Mouse (Mus musculus): ENCODE results near the gene Mnat1. TPM values are rescaled to one million over a fixed set of nuclear protein-coding genes. Genes with fewer than 3 reads are reported as not detected.

The Mnat1 gene
- polyA plus RNA-seq, 2 experiments: 31.2 to 44.7 TPM

DNA sequence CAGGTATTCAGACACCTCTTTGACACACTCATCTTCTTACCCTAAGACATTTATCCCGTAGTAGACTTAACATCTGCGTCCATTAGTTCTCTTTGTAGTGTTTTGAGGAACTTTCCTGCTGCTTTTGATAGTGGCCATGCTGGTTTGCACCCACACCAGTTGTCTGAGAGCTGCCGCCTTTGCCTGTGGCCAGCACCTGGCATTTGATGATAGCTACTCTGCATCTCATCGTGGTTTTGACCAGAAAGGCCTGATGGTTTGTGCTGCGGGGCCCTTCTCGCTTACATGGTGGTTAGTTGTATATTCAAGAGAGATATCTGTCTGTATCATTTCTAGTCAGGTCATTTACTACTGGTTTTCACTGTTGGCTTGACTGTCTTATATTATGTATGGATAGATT lies 73.8 kb downstream of the Mnat1 start:
- DNase-seq (ENCODE audit: low spot score) (no peak), ATAC-seq (ENCODE audit: low FRiP score, low read depth) (no peak)
- 89% methylated on average over 6 of the region's 6 CpGs for WGBS

DNA sequence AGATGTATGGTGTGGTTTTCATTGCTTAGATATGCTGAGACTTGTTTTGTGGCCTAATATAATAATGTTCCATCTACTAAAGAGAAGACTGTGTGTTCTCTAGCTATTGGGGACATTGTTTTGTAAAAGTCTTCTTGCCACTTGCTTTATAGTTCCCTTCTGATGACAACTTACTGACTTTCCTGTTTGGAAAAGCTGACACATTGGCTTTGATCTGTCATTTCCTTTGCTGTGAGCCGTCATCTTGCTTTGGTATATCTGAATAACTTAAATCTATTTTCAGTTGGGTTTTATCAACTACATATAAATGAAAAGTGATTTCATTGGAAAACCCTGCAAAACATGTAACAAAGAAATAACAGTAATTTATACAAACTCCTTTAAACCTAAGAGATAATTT lies 74.9 kb downstream of the Mnat1 start:
- Histone ChIP-seq H3K27ac (replicated peaks; ENCODE audit: low read depth, low read length) (no peak overlapping the region), H3K36me3 (ENCODE audit: control insufficient read depth, insufficient read depth, low read length) (no peaks in the 10 kb centered on the region; the same call in 1 of the 2 replicates), H3K4me2 (replicated peaks; ENCODE audit: low read depth, low read length, severe bottlenecking) (no peak overlapping the region), H3K4me3 (replicated peaks; ENCODE audit: low read length) (no peak overlapping the region), H3K4me1 (ENCODE audit: control insufficient read depth, insufficient read depth, low read length) (peaks cover 8% of the 10 kb centered on the region), H3K27me3 (ENCODE audit: control insufficient read depth, insufficient read depth, low read length) (no peaks in the 10 kb centered on the region), H3K9me3 (ENCODE audit: control insufficient read depth, low read length) (no peaks in the 10 kb centered on the region), H3K9ac (ENCODE audit: low read depth, low read length, severe bottlenecking) (no peak overlapping the region)
- no peak for ATAC-seq (ENCODE audit: low FRiP score, low read depth)
- 52% methylated on average over 1 of the region's 1 CpGs for WGBS
- no peak for DNase-seq (ENCODE audit: low spot score)
- no peak for TF ChIP-seq POLR2A (IDR thresholded peaks at IDR 0.05; ENCODE audit: borderline replicate concordance, extremely low read depth, insufficient read depth, insufficient read length)

More for the DNA sequence above, 73.8 kb downstream of the Mnat1 start:
- no peak for TF ChIP-seq POLR2A (IDR thresholded peaks at IDR 0.05; ENCODE audit: borderline replicate concordance, extremely low read depth, insufficient read depth, insufficient read length)
- no peak overlapping the region for H3K4me2 ChIP-seq (replicated peaks; ENCODE audit: low read depth, low read length, severe bottlenecking)
- H3K27me3 ChIP-seq (ENCODE audit: control insufficient read depth, insufficient read depth, low read length): no peaks in the 10 kb centered on the region
- H3K4me3 ChIP-seq (replicated peaks; ENCODE audit: low read length): no peak overlapping the region
- peaks cover 8% of the 10 kb centered on the region for H3K4me1 ChIP-seq (ENCODE audit: control insufficient read depth, insufficient read depth, low read length)
- H3K9me3 ChIP-seq (ENCODE audit: control insufficient read depth, low read length): no peaks in the 10 kb centered on the region
- no peak overlapping the region for H3K27ac ChIP-seq (replicated peaks; ENCODE audit: low read depth, low read length)
- no peaks in the 10 kb centered on the region; the same call in 1 of the 2 replicates for H3K36me3 ChIP-seq (ENCODE audit: control insufficient read depth, insufficient read depth, low read length)
- H3K9ac ChIP-seq (ENCODE audit: low read depth, low read length, severe bottlenecking): no peak overlapping the region

DNA sequence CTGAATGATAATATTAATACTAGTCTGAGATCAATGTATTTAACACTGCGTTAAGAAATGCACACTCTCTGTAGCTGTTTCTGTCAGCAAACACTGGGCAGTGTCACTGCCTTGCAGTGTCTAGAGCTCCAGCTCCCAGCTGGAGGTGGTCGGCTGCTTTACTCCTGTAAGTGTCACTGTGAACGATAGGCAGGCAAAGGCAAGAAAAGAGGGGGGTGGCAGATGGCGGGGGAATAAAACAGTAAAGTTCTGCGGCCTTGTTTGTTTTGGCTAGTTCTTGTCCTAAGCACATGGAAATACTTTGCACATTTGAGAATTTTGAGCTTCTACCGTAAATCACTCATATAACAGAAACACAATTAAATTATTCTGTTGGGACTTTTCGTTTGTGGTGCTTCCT lies 75.9 kb downstream of the Mnat1 start:
- H3K36me3 ChIP-seq (ENCODE audit: control insufficient read depth, insufficient read depth, low read length): no peaks in the 10 kb centered on the region; the same call in 1 of the 2 replicates
- no peak overlapping the region for H3K9ac ChIP-seq (ENCODE audit: low read depth, low read length, severe bottlenecking)
- H3K27me3 ChIP-seq (ENCODE audit: control insufficient read depth, insufficient read depth, low read length): no peaks in the 10 kb centered on the region
- H3K4me1 ChIP-seq (ENCODE audit: control insufficient read depth, insufficient read depth, low read length): peaks cover 8% of the 10 kb centered on the region
- no peak for TF ChIP-seq POLR2A (IDR thresholded peaks at IDR 0.05; ENCODE audit: borderline replicate concordance, extremely low read depth, insufficient read depth, insufficient read length)
- H3K9me3 ChIP-seq (ENCODE audit: control insufficient read depth, low read length): no peaks in the 10 kb centered on the region
- 30% methylated on average over 7 of the region's 7 CpGs for WGBS
- DNase-seq (ENCODE audit: low spot score) (peak; percentile 35), ATAC-seq (ENCODE audit: low FRiP score, low read depth) (no peak)
- no peak overlapping the region for H3K27ac ChIP-seq (replicated peaks; ENCODE audit: low read depth, low read length)
- H3K4me2 ChIP-seq (replicated peaks; ENCODE audit: low read depth, low read length, severe bottlenecking): no peak overlapping the region
- H3K4me3 ChIP-seq (replicated peaks; ENCODE audit: low read length): no peak overlapping the region

DNA sequence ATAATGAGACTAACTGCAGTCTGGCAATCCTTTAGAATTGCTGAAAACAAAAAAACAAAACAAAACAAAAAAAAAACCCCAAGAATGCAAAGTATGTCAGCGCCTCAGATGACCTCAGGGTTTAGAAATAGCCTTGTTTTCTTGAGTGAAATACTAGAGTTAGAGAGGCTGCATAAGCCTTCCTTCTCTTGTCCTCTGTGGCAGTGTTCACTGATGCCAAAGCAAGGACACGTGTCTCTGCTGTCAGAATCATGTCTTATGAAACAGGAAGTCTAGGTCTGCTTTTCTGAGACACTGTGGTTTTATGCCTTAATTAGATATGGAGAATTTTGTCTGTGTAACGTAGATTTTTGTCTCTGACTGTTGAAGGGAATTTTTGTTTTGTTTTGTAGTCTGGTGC lies 78.1 kb downstream of the Mnat1 start:
- DNase-seq (ENCODE audit: low spot score): no peak
- Histone ChIP-seq H3K27ac (replicated peaks; ENCODE audit: low read depth, low read length) (no peak overlapping the region), H3K4me3 (replicated peaks; ENCODE audit: low read length) (no peak overlapping the region), H3K4me1 (ENCODE audit: control insufficient read depth, insufficient read depth, low read length) (peaks cover 10% of the 10 kb centered on the region), H3K9me3 (ENCODE audit: control insufficient read depth, low read length) (no peaks in the 10 kb centered on the region), H3K9ac (ENCODE audit: low read depth, low read length, severe bottlenecking) (no peak overlapping the region), H3K27me3 (ENCODE audit: control insufficient read depth, insufficient read depth, low read length) (no peaks in the 10 kb centered on the region), H3K4me2 (replicated peaks; ENCODE audit: low read depth, low read length, severe bottlenecking) (no peak overlapping the region), H3K36me3 (ENCODE audit: control insufficient read depth, insufficient read depth, low read length) (no peaks in the 10 kb centered on the region)
- TF ChIP-seq POLR2A (IDR thresholded peaks at IDR 0.05; ENCODE audit: borderline replicate concordance, extremely low read depth, insufficient read depth, insufficient read length): no peak
- WGBS: 53% methylated on average over 3 of the region's 3 CpGs
- ATAC-seq (ENCODE audit: low FRiP score, low read depth): no peak

DNA sequence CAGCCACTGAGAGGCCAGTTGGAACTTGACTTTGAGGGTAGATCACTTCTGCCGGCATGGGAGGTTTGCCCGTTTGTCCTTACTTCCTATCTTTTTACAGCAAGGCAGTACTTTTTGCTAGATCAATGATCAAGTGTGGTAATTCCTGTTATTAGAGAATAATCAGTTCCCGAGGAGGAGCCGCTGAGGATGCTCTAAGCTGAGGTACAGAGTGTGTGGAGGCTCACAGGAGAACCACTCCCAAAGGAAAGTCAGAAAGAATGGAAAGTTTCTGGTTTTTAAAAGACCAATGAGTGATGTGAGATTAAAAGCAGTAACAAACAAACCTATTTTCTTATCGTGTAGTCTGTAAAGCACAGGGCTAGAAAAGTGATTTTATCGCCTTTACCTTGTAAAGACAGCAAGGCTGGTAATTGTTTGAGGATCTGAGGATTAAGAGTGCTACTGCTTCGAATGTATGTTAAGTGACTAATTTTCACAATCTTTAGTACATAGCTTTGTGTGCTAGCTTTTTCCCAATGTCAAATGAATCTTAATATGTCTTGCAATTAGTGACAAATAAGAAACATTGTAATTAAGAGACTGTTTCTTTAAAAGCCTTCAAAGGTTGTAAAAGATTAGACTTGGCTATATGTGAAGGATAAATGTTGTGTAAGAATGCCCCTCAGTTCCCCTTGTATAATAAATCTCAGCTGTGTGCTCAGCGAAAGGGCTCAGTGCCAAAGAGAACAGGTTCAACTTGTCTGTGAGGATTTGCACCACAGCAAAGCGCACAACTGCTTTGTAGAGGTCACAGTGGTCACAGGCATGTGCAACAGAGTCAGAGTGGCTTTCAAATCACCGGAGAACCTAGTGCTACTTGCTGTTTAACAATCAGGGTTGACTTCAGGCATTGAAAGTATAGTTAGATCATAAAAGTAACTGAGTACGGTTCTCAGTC lies 82.5 kb downstream of the Mnat1 start:
- H3K4me3 ChIP-seq (replicated peaks; ENCODE audit: low read length): no peak overlapping the region
- H3K36me3 ChIP-seq (ENCODE audit: control insufficient read depth, insufficient read depth, low read length): no peaks in the 10 kb centered on the region
- no peak overlapping the region for H3K27ac ChIP-seq (replicated peaks; ENCODE audit: low read depth, low read length)
- no peak overlapping the region for H3K9ac ChIP-seq (ENCODE audit: low read depth, low read length, severe bottlenecking)
- DNase-seq (ENCODE audit: low spot score) (peak; percentile 75), ATAC-seq (ENCODE audit: low FRiP score, low read depth) (peak; percentile 79)
- peaks cover 6% of the 10 kb centered on the region; the same call in 1 of the 2 replicates for H3K4me1 ChIP-seq (ENCODE audit: control insufficient read depth, insufficient read depth, low read length)
- no peak for TF ChIP-seq POLR2A (IDR thresholded peaks at IDR 0.05; ENCODE audit: borderline replicate concordance, extremely low read depth, insufficient read depth, insufficient read length)
- no peak overlapping the region for H3K4me2 ChIP-seq (replicated peaks; ENCODE audit: low read depth, low read length, severe bottlenecking)
- H3K9me3 ChIP-seq (ENCODE audit: control insufficient read depth, low read length): no peaks in the 10 kb centered on the region
- H3K27me3 ChIP-seq (ENCODE audit: control insufficient read depth, insufficient read depth, low read length): no peaks in the 10 kb centered on the region
- 30% methylated on average over 11 of the region's 11 CpGs for WGBS

All from limb, embryonic 14.5 days (tissue).